Mouse (Mus musculus): ENCODE results near the gene Acvr2a.

DNA sequence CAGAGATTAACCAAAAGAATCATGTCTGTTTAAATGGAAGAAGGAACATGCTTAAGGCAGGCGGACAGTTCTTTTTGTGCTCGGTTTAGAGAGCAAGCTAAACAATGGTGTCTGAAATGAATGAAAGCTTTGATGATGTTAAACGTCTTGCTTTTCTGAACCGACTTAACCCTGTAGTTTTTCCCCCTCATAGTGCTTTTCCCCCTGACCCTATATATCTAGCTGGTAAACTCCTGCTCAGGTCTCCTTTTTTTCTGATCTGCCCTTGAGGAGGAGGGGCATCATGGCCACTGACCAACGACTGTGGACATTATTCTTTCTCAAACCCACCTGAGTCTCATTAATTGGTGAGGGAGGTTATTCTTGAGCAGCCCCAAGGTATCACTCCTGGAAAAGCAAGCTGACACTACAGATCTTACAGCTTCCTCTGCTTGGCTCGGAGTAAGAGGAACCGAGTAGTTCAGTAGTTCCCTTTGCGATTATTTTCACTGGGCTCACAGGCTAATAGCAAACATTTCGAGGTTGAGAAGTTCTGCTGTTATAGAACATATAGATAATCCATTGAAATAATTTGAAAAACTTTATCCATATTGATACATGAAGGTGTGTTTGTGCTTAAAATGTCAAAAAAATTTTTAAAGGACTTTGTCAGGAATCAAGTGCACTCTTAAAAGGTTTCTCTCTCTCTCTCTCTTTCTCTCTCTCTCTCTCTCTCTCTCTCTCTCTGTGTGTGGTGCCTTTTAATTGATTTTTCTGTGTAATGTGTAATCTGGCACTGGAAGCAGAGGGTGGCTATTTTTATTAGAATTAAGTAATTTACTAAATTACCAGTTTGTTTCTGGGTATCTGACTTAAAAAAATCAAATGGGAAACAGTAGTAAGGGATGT, 2.5 kb downstream of the Acvr2a start:
- no peak for TF ChIP-seq CTCF (IDR thresholded peaks at IDR 0.05; ENCODE audit: low read depth, low read length)
- no peak for TF ChIP-seq POLR2A (IDR thresholded peaks at IDR 0.05; ENCODE audit: insufficient read depth, low read length)

Data from ES-Bruce4 (cell line).